Mouse (Mus musculus): ENCODE data around the gene Dennd1a.

DNA sequence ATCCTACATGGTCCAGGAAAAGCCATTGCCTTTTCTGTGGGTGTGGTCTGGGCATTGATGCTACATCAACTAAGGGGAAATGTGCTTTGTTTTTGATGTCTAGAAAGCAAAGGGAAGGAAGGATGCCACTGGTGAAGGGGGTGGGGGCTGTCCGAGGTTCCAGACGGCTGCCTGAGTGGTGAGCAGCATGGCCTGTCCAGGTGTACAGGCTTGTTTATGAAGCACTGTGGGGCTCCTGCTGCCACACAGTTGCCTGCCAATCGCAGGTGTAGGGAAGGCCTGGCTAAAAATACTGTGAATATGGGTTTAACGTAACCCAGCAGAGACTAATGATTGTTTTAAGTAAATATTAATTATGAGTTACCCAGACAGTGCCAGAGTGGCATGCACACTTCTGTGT lies 414.4 kb downstream of the Dennd1a start:
- no peak for TF ChIP-seq POLR2A (IDR thresholded peaks at IDR 0.05; ENCODE audit: extremely low read depth, insufficient read depth, low read length)
- TF ChIP-seq CTCF (IDR thresholded peaks at IDR 0.05; ENCODE audit: low read depth, low read length), result no peak

All from liver, adult 2 months (tissue).